Mouse (Mus musculus) frontal cortex, adult (tissue): ENCODE results near the gene Zfp866.

Source experiments
- ATAC-seq: cut with Nextera tagmentation; 2 replicates; pipeline ENCODE4 v1.9.2; 2017; ENCODE audit warnings: mild to moderate bottlenecking, moderate library complexity, mixed read lengths; ENCODE audit not compliant: low TSS enrichment

The Zfp866 gene

GRCm38 (mm10) chr8:69790773-69791367 lies at the start of gene Zfp866, which contains the start of gene Atp13a1:
TSS of gene Zfp866 (minus strand) at chr8:69791178.
TSS of gene Atp13a1 (plus strand) at chr8:69791163.
- ATAC-seq = peak; percentile 98

GRCm38 (mm10) chr8:69837057-69837682 lies 46.2 kb upstream of the Zfp866 start:
- ATAC-seq = no peak

- peak; percentile 96 for ATAC-seq
These were observed 41.4 kb upstream of the Zfp866 start, which contains the start of gene Pbx4 for GRCm38 (mm10) chr8:69832298-69832853. TSS of gene Pbx4 (plus strand) at chr8:69832491.

- no peak for ATAC-seq
These were observed 35.4 kb upstream of the Zfp866 start for GRCm38 (mm10) chr8:69826371-69826770.

GRCm38 (mm10) chr8:69822386-69823191 lies 31.6 kb upstream of the Zfp866 start, which contains the start of gene Lpar2:
TSS of gene Lpar2 (plus strand) at chr8:69822429.
- peak; percentile 17; the same call in 1 of the 2 replicates for ATAC-seq

- ATAC-seq = peak; percentile 28; the same call in 1 of the 2 replicates
These were observed 31.0 kb upstream of the Zfp866 start for GRCm38 (mm10) chr8:69821971-69822385.

- ATAC-seq = no peak
These were observed 29.5 kb upstream of the Zfp866 start for GRCm38 (mm10) chr8:69820466-69820865.

- no peak for ATAC-seq
These were observed 24.4 kb upstream of the Zfp866 start for GRCm38 (mm10) chr8:69815396-69815795.

GRCm38 (mm10) chr8:69814881-69815280 lies 23.9 kb upstream of the Zfp866 start:
- ATAC-seq = no peak

GRCm38 (mm10) chr8:69809820-69810219 lies 18.8 kb upstream of the Zfp866 start:
- ATAC-seq = no peak

- ATAC-seq = peak; percentile 21
These were observed 18.0 kb upstream of the Zfp866 start for GRCm38 (mm10) chr8:69808864-69809403.

- peak; percentile 68 for ATAC-seq
These were observed 17.3 kb upstream of the Zfp866 start, which contains the start of gene Gmip for GRCm38 (mm10) chr8:69808094-69808863. TSS of gene Gmip (plus strand) at chr8:69808679.

- no peak for ATAC-seq
These were observed 16.3 kb upstream of the Zfp866 start for GRCm38 (mm10) chr8:69807236-69807635.

GRCm38 (mm10) chr8:69805491-69805890 lies 14.5 kb upstream of the Zfp866 start:
- ATAC-seq = no peak

GRCm38 (mm10) chr8:69805086-69805485 lies 14.1 kb upstream of the Zfp866 start:
- no peak for ATAC-seq

GRCm38 (mm10) chr8:69804537-69804936 lies 13.6 kb upstream of the Zfp866 start:
- ATAC-seq = no peak

GRCm38 (mm10) chr8:69803366-69803765 lies 12.4 kb upstream of the Zfp866 start:
- no peak for ATAC-seq

- ATAC-seq = no peak
These were observed 11.2 kb upstream of the Zfp866 start for GRCm38 (mm10) chr8:69802216-69802615.

- no peak for ATAC-seq
These were observed 10.8 kb upstream of the Zfp866 start for GRCm38 (mm10) chr8:69801796-69802195.

GRCm38 (mm10) chr8:69799946-69800345 lies 9.0 kb upstream of the Zfp866 start:
- no peak for ATAC-seq

- no peak for ATAC-seq
These were observed 8.3 kb upstream of the Zfp866 start for GRCm38 (mm10) chr8:69799261-69799660.
